Mouse (Mus musculus) c-Kit-positive CD71-positive TER-119-negative erythroid progenitor cells, embryonic 14.5 days (primary cell): Measurements from ENCODE around the gene Nrxn1.

Experiments used
- DNase-seq: peaks from one replicate; pipeline ENCODE4 v3.0.0-alpha.2; 2013; ENCODE audit warnings: low read depth

Gene Nrxn1

GRCm38 (mm10) chr17:90962904-90963531, 129.9 kb downstream of the Nrxn1 start:
- DNase-seq: no peak

- DNase-seq: no peak
These were observed 137.7 kb downstream of the Nrxn1 start for GRCm38 (mm10) chr17:90955221-90955620.

DNA sequence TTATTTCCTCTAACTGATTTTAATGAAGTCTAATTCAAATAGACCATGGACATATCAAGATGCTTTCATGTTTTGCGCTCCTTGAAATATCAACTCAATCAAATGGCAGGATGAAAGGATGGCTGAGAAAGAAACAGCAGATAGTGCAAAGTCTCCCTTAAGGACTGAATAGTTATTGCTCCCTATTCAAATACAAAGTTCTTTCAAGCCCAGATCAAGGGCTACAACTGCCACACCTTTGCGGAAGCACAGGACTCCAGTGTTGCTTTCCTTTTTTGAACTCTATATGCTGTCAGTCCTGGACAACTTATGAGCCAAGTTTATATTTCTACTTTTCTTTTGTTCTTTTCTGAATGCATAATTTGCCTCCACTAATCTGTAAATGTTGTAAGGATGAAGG, 157.9 kb downstream of the Nrxn1 start:
- DNase-seq: no peak

GRCm38 (mm10) chr17:90913320-90913719, 179.6 kb downstream of the Nrxn1 start:
- no peak for DNase-seq

DNA sequence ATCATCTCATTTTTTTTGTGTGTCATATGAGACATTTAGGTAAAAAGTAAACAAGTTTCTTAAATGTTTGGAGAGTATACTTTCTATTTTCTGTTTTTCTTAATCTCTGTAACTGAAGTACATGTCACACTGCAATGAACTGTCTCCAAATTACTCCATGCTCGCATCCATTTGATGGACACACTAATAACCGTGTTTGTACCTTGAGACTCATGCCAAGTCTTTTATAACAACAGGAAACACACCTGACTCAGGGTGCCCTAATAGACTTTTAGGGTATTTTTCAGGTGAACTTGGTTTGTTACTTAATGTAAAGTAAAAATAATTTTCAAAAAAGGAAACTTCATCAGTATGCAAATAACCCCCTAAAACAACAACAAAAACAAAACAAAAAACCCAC, 180.1 kb downstream of the Nrxn1 start:
- DNase-seq: no peak

- no peak for DNase-seq
These were observed 180.5 kb downstream of the Nrxn1 start for GRCm38 (mm10) chr17:90912341-90912740.

DNA sequence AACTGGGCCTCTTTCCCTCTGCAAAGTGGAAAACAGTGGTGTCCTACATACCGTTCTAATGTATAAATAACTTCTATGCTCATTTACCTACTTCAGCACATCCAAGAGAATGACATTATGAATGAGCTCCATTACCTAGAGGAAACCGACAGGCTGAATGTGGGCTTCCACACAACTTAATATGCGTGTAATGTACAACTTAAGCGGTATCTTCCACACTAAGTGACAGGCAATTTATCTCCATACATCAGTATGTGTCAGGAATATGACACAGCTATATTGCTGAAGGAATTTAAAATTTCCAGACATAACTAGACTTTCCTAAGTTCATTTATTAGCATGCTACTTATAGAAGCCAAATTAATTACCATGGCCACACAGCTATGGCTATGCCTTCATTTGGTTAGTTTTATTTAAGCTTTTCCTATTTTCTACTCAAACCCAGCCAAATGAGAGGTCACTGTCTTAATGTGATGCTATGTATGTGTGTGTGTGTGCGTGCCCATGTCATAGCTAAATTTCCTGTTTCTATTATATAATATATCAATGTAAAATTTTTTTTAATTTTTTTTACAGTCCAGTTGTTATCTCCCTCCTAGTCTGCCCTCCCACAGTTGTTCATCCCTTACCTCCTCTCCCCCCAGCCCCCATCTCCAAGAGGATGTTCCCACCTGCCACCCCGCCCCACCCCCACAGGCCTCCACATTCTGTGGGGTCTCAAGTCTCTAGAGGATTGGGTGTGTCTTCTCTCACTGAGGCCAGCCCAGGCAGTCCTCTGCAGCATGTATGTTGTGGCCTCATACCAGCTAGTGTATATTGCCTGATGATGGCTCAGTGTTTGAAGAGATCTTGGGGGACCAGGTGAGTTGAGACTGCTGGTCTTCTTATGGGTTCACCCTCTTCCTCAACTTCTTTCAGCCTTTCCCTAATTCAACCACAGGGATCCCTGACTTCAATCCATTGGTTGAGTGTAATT, 186.5 kb downstream of the Nrxn1 start:
- no peak for DNase-seq

GRCm38 (mm10) chr17:90905143-90905542, 187.7 kb downstream of the Nrxn1 start:
- no peak for DNase-seq

DNA sequence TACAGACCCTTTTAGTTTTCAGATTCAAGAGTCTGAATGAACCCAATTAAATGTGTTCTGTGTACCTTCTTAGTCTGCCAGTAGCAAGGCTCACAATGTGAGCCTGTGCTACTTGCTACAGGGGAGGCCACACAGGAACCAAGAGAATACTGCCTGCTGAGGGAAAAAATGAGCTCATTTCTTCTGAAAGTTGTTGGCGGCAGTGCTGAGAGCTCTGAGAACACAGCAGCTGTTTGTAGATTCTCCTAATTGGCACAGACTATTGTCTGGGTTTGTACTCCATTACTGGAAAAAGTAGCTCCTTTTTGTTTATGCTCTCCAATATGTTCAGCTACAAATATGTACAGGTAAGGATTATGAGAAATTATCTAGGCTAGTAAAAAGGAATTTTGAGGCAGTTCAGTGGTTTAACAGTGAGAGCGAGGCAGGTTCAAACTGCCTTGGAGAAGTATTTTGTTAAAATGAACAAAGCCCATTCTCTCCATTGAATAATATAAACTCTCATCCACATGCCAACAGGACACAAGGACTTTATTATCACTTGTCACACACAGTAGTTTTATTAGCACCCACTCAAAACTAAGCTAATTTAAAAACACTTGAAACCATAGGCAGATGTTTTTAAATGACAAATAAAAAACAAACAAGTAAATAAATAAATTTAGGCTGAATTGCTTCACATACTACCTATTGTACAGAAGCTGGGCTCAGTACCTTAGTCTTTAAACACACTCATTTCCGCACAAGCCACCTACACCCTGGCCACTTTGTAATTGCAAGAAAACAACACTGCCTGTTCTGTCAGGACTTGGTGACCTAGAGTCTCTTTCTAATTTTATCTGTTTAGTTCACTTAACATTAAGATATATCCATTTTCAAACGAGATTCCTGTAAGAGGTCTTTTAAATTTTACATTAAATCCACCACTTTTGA, 200.3 kb downstream of the Nrxn1 start:
- DNase-seq: no peak

GRCm38 (mm10) chr17:90891711-90892110, 201.2 kb downstream of the Nrxn1 start:
- DNase-seq: no peak

DNA sequence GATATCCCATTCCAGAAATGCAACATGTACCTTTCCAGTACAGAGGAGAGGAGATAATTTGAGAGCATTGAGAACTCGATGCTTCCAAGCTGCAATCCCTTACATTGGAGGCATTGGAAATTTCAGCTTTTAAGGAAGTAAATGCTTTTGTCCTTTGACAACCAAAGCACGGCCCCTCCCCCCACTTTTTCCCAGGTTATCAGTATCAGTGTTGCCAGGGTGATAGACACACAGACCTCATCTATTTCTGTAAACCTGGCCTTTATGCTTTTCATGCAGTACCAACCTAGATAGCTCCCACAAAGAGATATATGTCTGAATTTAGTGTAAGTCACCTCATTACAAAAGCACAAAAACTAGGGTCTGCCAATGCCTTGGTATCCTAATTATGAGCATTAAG, 235.6 kb downstream of the Nrxn1 start:
- DNase-seq: no peak

GRCm38 (mm10) chr17:90843876-90844275, 249.0 kb downstream of the Nrxn1 start:
- DNase-seq: no peak

- no peak for DNase-seq
These were observed 249.7 kb downstream of the Nrxn1 start for GRCm38 (mm10) chr17:90843072-90843611.

DNA sequence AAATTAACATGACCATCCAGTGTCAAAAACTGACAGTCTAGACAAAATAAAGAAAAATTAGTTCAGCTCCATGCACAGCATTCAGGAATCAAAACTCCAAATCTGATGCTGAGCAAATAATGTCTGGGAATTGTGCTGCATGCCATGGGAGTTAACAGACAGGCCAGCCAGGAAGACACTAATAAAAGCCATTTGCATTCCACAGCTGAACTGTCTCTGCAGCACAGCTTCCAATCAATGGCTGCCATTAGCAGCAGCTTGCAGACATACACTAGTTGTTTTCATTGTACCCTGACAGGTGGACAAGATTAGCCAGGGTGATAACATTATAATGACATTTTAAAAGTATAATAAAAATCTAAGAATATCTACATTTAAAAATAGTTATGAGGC, 255.9 kb downstream of the Nrxn1 start:
- no peak for DNase-seq

DNA sequence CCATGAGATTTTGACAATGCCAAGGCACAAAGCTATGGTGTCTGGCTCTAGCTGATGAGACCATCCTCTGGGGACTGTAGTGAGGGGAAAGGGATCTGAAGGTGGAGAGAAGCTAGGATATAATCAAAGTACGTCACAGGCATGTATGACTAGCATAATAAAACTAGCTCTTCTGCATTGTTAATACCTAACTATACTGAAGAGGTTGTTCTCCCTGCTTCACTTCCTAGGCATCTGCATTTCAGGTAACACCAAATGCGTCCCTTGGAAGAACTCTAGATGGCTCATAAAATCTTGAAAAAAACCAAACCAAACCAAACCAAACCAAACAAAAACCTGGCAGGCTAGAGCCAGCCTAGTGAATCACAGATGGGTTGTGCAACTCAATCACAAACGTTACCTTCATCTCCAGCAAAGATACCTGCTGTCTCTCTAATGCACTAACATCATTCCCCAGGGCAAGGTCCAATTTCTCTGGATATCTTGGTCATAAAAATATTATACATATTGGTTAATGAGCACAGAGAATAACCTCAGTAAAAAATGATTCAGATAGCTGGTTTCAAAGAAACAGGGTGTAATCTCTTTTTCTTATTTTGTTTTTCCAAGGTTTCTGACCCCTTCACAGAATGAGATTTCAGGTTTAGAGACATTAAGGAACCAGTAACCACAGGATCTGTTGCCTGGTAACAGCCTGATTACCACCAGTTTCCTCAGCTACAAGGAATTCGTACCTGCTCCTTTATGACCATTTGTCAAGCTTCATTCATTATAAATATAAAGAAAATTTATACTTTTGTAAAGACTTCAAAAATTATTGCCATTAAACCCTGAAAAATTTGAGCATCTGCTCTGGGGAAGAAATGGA, 256.5 kb downstream of the Nrxn1 start:
- DNase-seq: no peak

GRCm38 (mm10) chr17:90818340-90818739, 274.5 kb downstream of the Nrxn1 start:
- no peak for DNase-seq

DNA sequence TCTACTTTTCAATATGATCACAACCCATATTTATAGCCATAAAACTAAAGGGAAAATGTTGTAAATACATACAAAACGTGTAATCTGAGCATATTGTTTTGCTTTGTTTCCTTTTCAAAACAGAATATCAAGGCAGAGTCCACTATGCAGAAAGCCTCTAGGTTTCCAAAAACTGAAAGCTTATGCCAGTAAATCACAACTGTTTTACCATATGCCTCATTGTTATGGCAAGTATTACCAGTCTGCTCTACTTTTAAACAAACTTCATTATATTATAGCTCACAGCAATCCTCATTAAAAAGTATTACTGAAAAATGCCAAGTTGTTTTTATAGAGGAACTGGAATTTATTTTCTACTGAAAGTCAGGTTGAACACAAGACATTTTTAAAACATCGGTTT, 275.0 kb downstream of the Nrxn1 start:
- DNase-seq: no peak

GRCm38 (mm10) chr17:90815306-90815705, 277.6 kb downstream of the Nrxn1 start:
- DNase-seq: no peak

DNA sequence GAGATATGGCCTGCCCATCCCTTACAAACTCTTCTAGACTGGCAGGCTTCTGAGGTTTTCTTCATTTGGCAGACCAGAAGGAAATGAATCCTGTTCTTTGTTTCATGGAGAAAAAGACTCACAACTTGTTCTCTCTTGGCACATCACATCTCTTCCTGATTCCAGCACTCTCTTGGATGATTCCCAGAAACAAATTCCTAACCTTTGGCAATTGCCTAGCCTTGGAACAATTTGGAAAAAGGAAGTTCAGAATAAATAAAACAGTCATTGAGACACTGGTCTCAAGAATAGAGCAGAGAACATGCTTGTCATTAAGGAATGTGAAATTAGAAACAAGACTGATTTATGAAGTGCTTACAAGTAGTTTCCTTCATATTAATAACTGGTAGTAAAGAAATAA, 279.1 kb downstream of the Nrxn1 start:
- no peak for DNase-seq

DNA sequence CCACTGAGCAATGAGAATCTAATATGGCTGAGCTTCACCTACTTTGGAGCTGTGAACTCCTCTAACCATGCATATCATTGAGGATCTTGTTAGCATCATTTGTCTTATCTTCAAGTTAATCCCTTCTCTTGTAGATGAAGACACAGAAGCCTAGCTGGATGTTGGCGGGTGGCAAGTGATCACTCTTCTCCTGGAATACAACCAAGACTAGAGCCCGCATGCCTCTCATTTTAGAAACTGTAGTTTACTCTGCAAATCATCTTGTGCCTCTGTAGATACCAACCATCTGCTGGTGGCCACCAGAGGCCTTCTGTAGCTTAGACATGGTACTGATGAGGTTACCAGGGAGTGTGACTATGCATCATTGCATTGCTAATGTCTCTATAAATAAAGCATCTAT, 280.4 kb downstream of the Nrxn1 start:
- no peak for DNase-seq
